Mouse (Mus musculus) kidney, embryonic 16.5 days (tissue): ENCODE measurements around the gene Sema6c. TPM values are rescaled to one million over a fixed set of nuclear protein-coding genes. Genes with fewer than 3 reads are reported as not detected.

ENCODE experiments used
- ATAC-seq: fragments of 200-750 bp; cut with Nextera tagmentation; 2 replicates; pipeline ENCODE4 v1.8.0; 2017; ENCODE audit warnings: moderate TSS enrichment; ENCODE audit not compliant: low FRiP score, low TSS enrichment
- H3K27ac ChIP-seq: fragments of 300-500 bp; sonication (generic); 2 replicates; pipeline ENCODE4 v1.5.1; 2014; ENCODE audit warnings: low read length
- H3K27me3 ChIP-seq: fragments of 300-500 bp; sonication (generic); 2 replicates; pipeline ENCODE4 v1.6.1; 2014; ENCODE audit warnings: low read length, control low read depth, mixed read lengths; ENCODE audit not compliant: insufficient read depth
- H3K36me3 ChIP-seq: fragments of 300-500 bp; sonication (generic); 2 replicates; pipeline ENCODE4 v1.6.1; 2014; ENCODE audit warnings: low read length, control low read depth, mixed read lengths; ENCODE audit not compliant: insufficient read depth
- H3K4me1 ChIP-seq: fragments of 300-500 bp; sonication (generic); 2 replicates; pipeline ENCODE4 v1.6.1; 2014; ENCODE audit warnings: low read length, control low read depth, mixed read lengths; ENCODE audit not compliant: insufficient read depth
- H3K4me2 ChIP-seq: fragments of 300-500 bp; sonication (generic); replicated peaks from 2 replicates; pipeline ENCODE4 v1.6.1; 2014; ENCODE audit warnings: low read depth, low read length
- H3K4me3 ChIP-seq: fragments of 300-500 bp; sonication (generic); 2 replicates; pipeline ENCODE4 v1.5.1; 2014; ENCODE audit warnings: mild to moderate bottlenecking, low read length
- H3K9ac ChIP-seq: fragments of 300-500 bp; sonication (generic); replicated peaks from 2 replicates; pipeline ENCODE4 v1.6.1; 2014; ENCODE audit warnings: low read length
- H3K9me3 ChIP-seq: fragments of 300-500 bp; sonication (generic); 2 replicates; pipeline ENCODE4 v1.6.1; 2016; ENCODE audit warnings: low read length, control low read depth
- WGBS: fragments of 180-500 bp; shearing (Covaris S2); extraction: QIAGEN DNeasy Blood & Tissue Kit; methylation state at CpG from one replicate; pipeline ENCODE4 v1.1.7; 2014; 5-methylcytosine and 5-hydroxymethylcytosine counted together
- polyA plus RNA-seq: library from polyadenylated mRNA; unstranded; fragments of >200 nt; fragmentation: Nextera tagmentation; extraction: Ambion mirVana; gene quantifications from 2 replicates; pipeline ENCODE4 v1.2.1, GENCODE M21; 2015

The Sema6c gene
- polyA plus RNA-seq, 1 experiment from 2014 or later = 3.0 TPM

DNA sequence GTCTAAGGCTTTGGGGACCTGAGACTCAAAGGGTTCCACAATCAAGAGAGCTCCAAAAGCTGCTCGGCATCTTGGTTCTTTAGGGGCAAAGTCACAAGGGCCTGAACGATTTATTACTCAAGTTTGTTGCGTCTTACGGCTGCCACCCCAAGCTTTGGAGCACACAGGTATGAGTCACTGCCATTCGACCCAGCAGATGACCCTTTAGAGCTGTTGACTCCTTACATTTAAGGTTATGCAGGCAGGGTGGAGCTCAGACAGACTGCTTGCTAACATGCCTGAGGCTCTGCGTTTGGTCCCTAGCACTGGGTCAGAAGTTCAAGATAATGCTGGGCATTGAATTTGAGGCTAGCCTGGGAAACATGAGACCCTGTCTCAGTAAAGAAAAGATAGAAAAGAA, 17.3 kb downstream of the Sema6c start:
- Histone ChIP-seq H3K9ac (no peak overlapping the region), H3K27ac (no peak overlapping the region), H3K4me1 (peaks cover 13% of the 10 kb centered on the region; the same call in 1 of the 2 replicates), H3K4me2 (no peak overlapping the region), H3K36me3 (no peaks in the 10 kb centered on the region), H3K4me3 (no peak overlapping the region), H3K27me3 (peaks cover 9% of the 10 kb centered on the region), H3K9me3 (no peaks in the 10 kb centered on the region)
- no peak for ATAC-seq
- 49% methylated on average over 6 of the region's 6 CpGs for WGBS

DNA sequence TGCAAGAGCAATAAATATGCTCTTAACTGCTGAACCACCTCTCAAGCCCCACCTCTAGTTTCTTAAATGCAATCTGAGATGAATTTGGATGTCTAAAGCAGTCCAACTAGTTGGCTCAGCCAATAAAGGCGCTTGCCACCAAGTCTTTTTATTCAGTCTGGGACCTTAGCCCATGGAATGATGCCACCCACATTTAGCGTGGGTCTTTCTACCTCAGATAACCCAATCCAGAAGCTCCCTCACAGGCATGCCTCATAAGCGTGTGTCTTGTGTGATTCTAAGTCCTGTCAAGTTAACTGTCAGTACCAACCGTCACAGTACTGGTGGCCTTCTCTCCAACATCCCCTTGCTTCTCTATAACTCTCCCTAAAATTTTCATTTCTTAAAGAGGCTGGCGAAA, 18.7 kb downstream of the Sema6c start:
- Histone ChIP-seq H3K36me3 (0 out of 2 replicates have a peak, but pooled peaks cover 2% of the 10 kb centered on the region), H3K9me3 (no peaks in the 10 kb centered on the region), H3K4me1 (peaks cover 2% of the 10 kb centered on the region; the same call in 1 of the 2 replicates), H3K27ac (no peak overlapping the region), H3K4me3 (no peak overlapping the region), H3K9ac (no peak overlapping the region), H3K27me3 (peaks cover under 1% of the 10 kb centered on the region; the same call in 1 of the 2 replicates), H3K4me2 (no peak overlapping the region)
- WGBS = 92% methylated on average over 5 of the region's 5 CpGs
- ATAC-seq = no peak

DNA sequence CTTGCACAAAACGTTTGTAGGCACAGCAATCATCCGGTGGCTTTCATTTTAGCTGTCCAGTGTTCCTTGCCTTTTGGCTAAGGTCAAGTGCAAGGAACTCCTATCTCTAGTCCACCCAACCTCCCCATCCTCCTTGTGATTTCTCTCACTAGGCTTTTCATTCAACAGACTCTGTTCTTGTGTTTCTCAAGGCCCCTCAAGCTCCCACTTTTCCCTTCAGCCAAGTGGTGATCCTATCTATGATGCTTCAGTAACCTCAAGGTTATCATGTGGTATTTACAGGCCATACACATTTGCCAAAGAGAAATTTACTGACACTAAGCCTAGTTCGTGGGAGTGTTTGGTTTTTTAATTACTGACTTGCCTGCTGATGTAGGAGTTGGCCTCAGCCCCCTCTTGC, 19.6 kb downstream of the Sema6c start:
- H3K27me3 ChIP-seq = no peaks in the 10 kb centered on the region; the same call in 1 of the 2 replicates
- no peaks in the 10 kb centered on the region for H3K9me3 ChIP-seq
- no peaks in the 10 kb centered on the region for H3K4me1 ChIP-seq
- peaks cover 11% of the 10 kb centered on the region; the same call in 1 of the 2 replicates for H3K36me3 ChIP-seq
- ATAC-seq = no peak
- H3K9ac ChIP-seq = no peak overlapping the region
- H3K4me2 ChIP-seq = no peak overlapping the region
- WGBS = 47% methylated on average over 3 of the region's 3 CpGs
- no peak overlapping the region for H3K4me3 ChIP-seq
- H3K27ac ChIP-seq = no peak overlapping the region

DNA sequence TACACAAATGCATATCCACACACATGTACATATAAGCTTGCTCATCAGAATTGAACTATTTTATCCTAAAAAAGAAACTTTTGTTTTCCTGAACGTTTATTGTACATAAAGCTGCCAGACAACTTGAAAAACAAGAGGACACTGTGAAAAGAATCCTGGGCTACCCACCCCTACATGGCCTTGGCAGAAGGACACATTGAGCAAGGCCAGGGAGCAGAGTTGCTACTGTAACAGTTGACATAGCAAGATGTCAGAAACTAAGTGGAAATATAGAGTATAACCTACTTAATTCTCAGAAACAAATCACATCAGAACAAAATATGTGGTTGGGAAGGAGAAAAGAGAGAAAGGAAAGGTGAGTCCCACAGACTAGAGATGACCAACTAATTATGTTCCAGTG, 21.6 kb downstream of the Sema6c start:
- Histone ChIP-seq H3K4me3 (no peak overlapping the region), H3K9ac (no peak overlapping the region), H3K4me2 (no peak overlapping the region), H3K36me3 (peaks cover 21% of the 10 kb centered on the region), H3K4me1 (no peaks in the 10 kb centered on the region), H3K27ac (no peak overlapping the region), H3K9me3 (no peaks in the 10 kb centered on the region), H3K27me3 (no peaks in the 10 kb centered on the region)
- WGBS = 69% methylated on average over 1 of the region's 1 CpGs
- ATAC-seq = no peak

DNA sequence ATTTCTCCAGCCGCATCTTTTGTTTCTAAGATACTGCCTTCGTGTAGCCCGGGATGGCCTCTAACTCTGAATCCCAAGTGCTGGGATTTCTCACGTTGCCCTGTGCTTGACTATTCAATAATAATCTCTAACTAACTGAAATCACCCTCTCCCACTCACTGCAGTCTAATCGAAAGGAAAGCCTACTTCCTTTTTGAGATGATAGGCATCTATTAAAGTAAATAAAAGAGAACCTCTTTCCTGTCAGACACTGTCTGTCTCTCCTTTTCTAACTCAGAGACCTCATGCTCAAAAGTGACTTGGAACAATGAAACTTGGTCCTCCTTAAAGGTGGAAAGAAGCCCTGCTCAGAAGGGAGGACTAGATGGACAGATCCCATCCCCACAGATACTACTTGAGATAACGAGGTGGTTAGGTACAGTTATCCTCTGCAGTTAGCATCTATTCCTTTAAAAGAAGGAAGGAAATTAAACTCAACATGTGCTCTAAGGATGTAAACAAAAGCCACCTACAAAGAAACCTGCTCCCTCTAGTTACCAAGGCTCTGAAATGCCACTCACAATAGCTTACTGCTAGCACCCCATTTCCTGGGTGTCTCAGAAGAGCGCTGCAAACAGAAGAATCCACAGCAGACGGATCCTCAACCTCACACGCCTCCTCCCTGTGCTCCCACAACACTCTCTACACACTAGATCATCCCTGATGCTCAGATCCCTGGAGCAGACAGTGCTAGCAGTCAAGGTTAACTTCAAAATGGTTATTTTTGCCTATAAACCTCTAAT, 24.7 kb downstream of the Sema6c start:
- Histone ChIP-seq H3K9me3 (no peaks in the 10 kb centered on the region), H3K4me2 (no peak overlapping the region), H3K4me3 (no peak overlapping the region), H3K36me3 (peaks cover 47% of the 10 kb centered on the region), H3K27ac (no peak overlapping the region), H3K27me3 (no peaks in the 10 kb centered on the region), H3K4me1 (no peaks in the 10 kb centered on the region), H3K9ac (no peak overlapping the region)
- no peak for ATAC-seq
- 87% methylated on average over 9 of the region's 9 CpGs for WGBS

DNA sequence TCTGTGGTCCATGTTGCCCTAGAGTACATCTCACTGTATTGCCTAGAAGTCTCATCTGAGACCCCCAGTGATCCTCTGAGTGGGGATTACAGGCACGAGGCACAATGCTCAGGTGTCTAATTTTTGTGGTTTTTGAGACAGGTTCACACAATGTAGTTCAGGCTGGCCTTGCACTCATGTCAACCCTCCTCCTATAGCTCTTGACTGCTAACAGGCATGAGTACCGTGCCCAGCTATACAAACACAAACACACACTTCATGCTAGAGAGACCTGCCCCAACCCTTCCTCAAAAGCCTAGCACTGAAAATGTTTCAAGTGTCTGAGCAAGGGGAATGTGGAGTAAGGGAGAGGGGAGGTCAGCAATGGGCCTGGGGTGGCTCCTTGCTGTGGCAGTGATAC, 25.8 kb downstream of the Sema6c start:
- H3K27me3 ChIP-seq = no peaks in the 10 kb centered on the region
- H3K4me3 ChIP-seq = no peak overlapping the region
- no peak overlapping the region for H3K9ac ChIP-seq
- no peak for ATAC-seq
- no peak overlapping the region for H3K27ac ChIP-seq
- no peaks in the 10 kb centered on the region for H3K4me1 ChIP-seq
- no peak overlapping the region for H3K4me2 ChIP-seq
- peaks cover 55% of the 10 kb centered on the region for H3K36me3 ChIP-seq
- H3K9me3 ChIP-seq = no peaks in the 10 kb centered on the region
- 87% methylated on average over 2 of the region's 2 CpGs for WGBS

DNA sequence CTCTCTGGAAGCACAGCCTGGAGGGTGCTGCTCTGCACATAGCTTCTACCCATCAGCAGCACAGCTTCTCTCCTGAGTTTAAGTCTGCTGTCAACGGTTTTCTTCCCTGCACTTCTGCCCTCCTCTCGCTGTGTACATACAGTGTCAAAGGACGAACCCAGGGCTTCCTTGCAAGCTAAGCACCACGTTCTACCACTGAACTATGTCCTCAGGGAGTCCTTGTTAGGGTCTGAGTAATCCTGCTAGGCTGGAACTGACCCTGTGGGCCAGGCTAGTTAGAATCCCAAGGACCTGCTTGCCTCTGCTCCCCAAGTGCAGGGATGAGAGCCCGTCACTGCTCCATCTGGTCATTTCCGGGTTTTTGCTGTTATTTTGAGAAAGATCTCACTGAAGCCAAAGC, 26.6 kb downstream of the Sema6c start:
- Histone ChIP-seq H3K27me3 (no peaks in the 10 kb centered on the region), H3K27ac (no peak overlapping the region), H3K4me1 (no peaks in the 10 kb centered on the region), H3K4me2 (no peak overlapping the region), H3K9me3 (no peaks in the 10 kb centered on the region), H3K4me3 (no peak overlapping the region), H3K36me3 (peaks cover 55% of the 10 kb centered on the region), H3K9ac (no peak overlapping the region)
- no peak for ATAC-seq
- WGBS = 90% methylated on average over 6 of the region's 6 CpGs

DNA sequence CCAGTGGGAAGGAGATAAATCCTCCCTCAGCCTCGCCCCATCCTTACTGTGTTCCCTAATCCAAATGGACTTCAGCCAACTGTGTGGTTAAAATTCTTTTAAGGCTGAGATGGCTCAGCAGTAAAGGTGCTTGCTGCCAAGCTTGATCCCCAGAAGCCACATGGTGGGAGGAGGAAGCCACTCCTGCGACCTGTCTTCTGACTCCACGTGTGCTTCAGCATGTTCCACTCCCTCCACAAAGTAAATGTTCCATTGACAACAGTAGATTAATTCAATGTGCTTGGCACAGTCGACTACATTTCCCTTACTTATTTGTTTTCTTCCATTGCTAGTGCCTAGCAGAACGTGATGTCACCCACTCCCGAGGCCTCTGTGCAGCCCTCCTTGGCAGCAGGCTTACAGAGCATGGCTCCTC, 34.5 kb downstream of the Sema6c start:
- Histone ChIP-seq H3K9me3 (no peaks in the 10 kb centered on the region), H3K4me3 (no peak overlapping the region), H3K4me1 (no peaks in the 10 kb centered on the region), H3K27ac (no peak overlapping the region), H3K4me2 (no peak overlapping the region), H3K9ac (no peak overlapping the region), H3K27me3 (no peaks in the 10 kb centered on the region), H3K36me3 (peaks cover 59% of the 10 kb centered on the region)
- 84% methylated on average over 6 of the region's 6 CpGs for WGBS
- no peak for ATAC-seq

DNA sequence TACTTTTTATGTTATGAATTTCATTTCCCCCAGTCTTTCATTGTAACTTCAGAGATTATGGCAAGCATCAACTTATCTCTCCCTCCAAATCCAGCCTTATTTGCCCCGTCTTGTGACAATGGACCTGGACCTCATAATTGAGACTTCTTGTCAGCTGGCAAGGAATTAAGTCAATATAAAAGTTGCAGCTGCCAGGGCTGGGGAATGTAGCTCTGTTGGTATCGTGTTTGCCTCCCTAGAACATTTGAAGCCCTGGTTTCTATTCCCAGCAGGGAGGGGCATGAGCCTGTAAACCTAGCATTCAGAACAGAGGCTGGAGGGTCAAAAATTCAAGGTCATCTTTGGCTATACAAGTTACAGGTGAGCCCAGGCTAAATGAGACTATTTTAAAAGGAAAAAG, 35.5 kb downstream of the Sema6c start:
- Histone ChIP-seq H3K27ac (no peak overlapping the region), H3K4me2 (no peak overlapping the region), H3K4me1 (no peaks in the 10 kb centered on the region), H3K4me3 (no peak overlapping the region), H3K9ac (no peak overlapping the region), H3K36me3 (peaks cover 50% of the 10 kb centered on the region), H3K9me3 (no peaks in the 10 kb centered on the region), H3K27me3 (no peaks in the 10 kb centered on the region)
- no peak for ATAC-seq
- 83% methylated on average over 2 of the region's 2 CpGs for WGBS

DNA sequence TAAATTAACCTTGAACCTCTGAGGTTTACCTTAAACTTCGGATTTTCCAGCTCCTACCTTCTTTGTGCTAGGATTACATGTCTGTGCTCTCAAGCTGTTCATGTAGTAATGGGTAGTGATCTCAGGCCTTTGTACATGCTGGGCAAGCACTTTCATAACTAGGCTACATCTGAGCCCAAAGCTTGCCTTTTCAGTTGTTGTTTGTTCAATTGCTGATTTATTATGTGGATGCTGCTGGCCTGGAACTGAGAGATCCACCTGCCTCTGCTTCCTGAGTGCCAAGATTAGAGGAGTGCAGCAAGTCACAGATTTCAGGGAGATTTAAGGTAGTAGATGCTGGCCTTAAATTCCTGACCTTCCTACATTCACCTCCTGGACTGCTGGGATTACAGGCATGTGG, 38.8 kb downstream of the Sema6c start:
- H3K9ac ChIP-seq = no peak overlapping the region
- no peaks in the 10 kb centered on the region for H3K27me3 ChIP-seq
- WGBS = 83% methylated on average over 1 of the region's 1 CpGs
- no peak overlapping the region for H3K4me3 ChIP-seq
- H3K27ac ChIP-seq = no peak overlapping the region
- peaks cover 67% of the 10 kb centered on the region for H3K36me3 ChIP-seq
- H3K4me1 ChIP-seq = no peaks in the 10 kb centered on the region
- no peaks in the 10 kb centered on the region for H3K9me3 ChIP-seq
- H3K4me2 ChIP-seq = no peak overlapping the region
- ATAC-seq = no peak
